Mouse (Mus musculus): Measurements from ENCODE around the gene Max.
A peak's percentile ranks its signal among the peaks of the same experiment; 100 is the strongest.

Gene Max

DNA sequence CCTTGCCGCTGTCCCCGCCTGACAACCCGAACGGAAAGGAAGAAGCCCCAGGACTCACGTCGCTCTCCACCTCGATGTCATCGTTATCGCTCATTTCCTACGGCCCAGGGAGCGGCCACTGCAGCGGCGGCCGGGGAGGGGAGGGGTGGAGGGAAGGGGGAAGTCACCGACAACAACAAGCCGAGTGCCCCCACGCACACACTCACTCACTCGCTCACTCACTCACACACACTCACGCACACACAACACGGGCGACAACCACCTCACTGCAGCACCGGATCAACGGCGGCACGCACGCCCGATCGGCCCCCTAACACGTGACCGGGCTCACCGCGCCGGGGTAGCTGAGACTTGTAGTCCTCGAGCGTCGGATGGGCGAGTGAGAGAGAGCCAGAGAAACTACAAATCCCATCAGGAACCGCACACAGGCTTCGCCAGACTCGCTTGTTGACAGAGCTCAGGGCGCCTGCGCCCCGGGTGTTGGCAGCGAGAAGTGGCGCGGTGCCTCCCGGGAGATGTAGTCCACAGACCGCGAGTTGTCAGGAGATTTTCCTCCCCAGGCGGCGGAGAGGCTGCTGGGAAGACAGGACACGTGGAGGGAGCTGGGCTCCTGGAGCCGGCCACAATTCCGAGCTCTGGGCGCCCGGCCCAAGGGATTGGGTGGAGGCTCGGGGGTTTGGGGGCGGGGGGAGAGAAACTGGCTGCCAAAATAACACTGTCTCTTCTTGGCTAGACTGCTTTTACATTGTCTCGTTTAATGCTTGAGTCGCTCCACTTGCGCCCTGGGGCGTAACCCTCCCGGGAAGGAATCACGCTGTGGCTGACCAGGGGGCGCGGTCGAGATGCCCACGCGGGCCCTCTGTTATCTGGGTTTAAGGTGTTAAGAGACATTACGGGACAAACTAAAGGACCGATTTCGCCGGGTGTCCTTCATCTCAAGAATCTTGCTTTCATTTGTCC, at the start of gene Max:
Gene Max (minus strand): TSS at position 270 of the 960 bp plus-strand sequence.
- DNase-seq (ENCODE audit: low read depth, low spot score): peak; percentile 100

DNA sequence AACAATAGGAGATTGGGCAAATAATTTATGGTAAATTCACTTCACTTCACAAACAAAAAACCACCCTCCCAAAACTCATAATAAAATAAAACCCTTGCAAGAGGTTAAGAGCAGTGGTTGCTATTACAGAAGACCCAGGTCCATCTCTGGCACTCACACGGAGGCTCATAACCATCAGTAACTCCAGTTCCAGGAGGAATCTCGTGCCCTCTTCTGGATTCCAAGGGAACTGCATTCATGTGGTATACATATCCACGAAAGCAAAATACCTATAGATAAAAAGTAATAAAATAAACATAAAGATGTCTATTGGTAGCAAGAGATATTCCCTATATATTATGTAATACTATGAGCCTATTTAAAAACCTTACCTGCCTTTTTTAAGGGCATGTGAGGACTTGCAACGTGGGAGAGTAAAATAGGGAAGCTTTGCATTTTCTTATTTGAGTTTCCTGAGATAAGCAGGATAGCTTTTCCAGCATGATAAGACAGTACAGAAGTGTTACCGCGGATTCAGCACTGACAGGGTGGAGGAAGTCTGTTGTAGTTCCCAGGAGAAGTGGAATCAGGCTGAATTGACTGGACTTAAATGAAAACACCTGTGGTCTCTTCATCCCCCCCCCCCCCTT, 49.2 kb upstream of the Max start:
- DNase-seq (ENCODE audit: low read depth, low spot score): no peak

DNA sequence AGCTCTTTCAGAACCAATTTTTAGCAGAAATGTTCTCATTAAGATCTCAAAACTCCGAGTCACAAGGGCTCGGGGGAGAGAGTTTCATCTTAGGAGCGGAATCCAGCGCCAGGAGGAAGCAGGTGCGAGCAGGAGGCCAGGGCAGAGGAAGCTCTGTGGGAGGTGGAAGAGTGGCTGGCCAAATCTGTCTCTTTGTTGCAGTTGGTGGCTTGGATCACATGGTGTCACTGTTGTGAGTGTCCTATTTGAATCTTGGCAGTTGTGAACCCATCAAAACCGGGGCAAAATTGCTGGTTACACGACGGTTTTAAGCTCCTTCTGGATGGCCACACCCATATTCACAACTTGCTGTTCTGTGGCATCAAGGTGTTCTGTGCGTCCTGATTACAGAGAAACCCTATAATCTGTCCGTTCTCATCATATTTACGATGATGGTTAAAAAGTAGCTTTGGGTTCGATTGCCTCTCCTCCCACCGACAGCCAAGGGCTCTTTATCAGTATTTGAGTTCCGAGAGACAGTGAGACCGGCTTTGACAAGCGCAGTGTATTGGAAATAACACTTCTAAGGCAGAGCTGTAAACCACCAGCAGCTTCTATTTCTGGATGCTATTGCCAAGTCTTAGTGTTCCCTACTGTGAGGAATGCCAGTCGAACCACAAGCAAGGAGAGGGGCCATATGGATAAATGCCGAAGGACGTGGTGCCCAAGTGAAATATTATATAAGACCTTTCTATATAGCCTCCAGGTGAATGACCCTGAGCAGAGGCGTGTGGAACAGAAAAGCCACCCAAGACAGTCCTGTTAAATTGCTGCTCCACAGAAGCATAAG, 47.4 kb upstream of the Max start:
- DNase-seq (ENCODE audit: low read depth, low spot score): peak; percentile 96

DNA sequence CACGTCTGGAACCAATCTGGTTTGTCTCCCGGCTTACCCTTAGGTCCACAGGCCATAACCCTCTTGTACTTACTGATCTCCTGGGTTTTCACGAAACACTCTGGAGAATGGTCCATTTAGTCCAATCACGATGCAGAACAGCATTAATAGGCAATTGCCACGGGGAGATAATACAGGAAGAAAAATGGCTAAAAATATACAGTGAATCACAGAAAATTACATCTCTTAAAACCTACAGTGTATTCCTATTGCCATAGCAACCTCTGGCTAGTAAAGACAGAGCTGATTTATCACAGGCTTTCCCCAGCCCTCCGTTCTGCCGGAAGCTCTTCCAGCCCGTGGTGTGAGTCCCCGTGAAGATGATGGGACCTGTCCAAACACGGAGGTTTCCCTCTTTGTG, 42.9 kb upstream of the Max start:
- DNase-seq (ENCODE audit: low read depth, low spot score): peak; percentile 72

GRCm38 (mm10) chr12:77002551-77003228, 40.7 kb upstream of the Max start:
- DNase-seq (ENCODE audit: low read depth, low spot score): no peak

- no peak for DNase-seq (ENCODE audit: low read depth, low spot score)
Measured at GRCm38 (mm10) chr12:77001312-77001711, 39.3 kb upstream of the Max start.

DNA sequence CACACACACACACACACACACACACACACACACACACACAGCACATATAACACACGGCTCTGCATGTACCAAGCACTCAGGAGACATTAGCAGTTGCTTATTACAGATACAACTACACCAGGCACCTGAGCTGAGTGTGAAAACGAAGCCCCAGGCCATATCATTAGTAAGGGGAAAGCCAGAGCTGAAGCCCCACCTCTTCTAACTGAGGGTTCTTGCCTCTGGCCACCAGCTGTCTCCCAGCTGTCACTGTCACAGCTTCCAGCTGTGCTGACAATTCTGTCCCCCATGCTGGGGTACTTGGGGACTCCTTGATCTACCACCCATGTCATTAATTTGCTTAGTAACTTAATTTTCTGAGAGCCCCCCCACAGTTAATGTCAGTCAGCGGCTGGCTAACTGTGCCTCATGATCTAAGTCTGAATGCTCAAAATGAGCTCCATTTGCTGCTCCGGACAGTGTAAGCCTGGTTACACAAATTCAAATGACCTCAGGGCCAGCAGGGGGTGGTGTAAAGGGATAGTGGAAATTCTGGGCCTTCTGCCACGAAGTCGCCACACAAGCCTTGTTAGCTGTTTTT, 38.8 kb upstream of the Max start:
- peak; percentile 84 for DNase-seq (ENCODE audit: low read depth, low spot score)

GRCm38 (mm10) chr12:77000096-77000704, 38.2 kb upstream of the Max start:
- DNase-seq (ENCODE audit: low read depth, low spot score): peak; percentile 89

DNA sequence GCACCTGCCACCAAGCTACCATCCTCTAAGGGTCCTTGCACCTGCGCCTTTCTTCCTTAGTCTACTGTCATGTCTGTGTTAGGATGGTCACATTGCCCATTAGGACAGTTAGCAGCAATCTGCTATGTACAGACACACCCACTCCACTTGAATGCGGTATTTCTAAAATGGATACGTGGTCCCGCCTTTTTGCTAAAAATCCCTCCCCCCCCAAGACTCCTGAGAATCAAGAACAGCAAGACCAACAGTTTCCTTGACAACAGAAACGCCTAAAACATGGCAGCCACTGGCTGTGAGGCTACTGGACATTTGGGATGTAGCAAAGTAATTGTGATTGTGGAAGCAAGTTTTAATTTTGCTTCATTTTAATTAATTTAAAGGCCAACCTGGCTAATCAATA, 32.8 kb upstream of the Max start:
- DNase-seq (ENCODE audit: low read depth, low spot score): no peak

GRCm38 (mm10) chr12:76992891-76993529, 31.0 kb upstream of the Max start:
- DNase-seq (ENCODE audit: low read depth, low spot score): peak; percentile 94

- no peak for DNase-seq (ENCODE audit: low read depth, low spot score)
Measured at GRCm38 (mm10) chr12:76982818-76983471, 20.9 kb upstream of the Max start.

DNA sequence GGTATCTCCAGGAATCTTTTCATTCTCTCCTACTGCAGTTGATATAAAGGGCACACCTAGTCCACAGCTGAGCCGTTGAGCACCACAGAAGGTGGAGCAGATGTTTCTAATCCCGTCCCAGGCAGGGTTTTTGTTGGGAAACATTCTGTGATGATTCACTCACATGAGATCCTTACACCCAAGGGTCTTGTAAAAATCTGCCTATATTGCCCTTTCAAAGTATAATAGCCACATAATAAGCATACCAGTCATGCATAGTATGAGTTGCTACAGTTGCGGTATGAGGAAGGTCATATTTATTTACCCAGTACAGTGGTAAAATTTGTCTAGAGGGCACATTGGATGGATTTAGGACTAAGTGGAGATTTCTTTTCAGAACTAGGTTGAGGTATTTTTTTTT, 17.5 kb upstream of the Max start:
- no peak for DNase-seq (ENCODE audit: low read depth, low spot score)

DNA sequence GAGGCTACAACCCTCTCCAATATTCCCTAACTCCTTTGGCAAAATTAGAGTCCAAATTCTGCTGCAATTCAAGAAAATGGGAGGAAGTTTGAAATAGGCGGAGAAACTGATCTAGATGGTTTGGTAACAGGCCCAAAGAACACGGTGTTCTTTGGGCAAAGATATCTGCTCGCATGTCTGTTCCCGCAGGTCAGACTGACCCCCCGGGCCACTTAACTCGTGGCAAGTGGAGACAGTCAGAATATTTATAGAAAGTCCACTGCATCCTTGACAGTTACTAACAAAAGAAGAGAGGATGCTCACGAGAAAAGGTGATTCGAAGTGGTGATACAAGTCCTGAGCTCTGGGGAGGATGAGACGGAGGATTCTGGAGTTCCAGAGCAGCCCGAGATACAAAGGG, 10.7 kb upstream of the Max start:
- no peak for DNase-seq (ENCODE audit: low read depth, low spot score)

GRCm38 (mm10) chr12:76972241-76972640, 10.2 kb upstream of the Max start:
- no peak for DNase-seq (ENCODE audit: low read depth, low spot score)

DNA sequence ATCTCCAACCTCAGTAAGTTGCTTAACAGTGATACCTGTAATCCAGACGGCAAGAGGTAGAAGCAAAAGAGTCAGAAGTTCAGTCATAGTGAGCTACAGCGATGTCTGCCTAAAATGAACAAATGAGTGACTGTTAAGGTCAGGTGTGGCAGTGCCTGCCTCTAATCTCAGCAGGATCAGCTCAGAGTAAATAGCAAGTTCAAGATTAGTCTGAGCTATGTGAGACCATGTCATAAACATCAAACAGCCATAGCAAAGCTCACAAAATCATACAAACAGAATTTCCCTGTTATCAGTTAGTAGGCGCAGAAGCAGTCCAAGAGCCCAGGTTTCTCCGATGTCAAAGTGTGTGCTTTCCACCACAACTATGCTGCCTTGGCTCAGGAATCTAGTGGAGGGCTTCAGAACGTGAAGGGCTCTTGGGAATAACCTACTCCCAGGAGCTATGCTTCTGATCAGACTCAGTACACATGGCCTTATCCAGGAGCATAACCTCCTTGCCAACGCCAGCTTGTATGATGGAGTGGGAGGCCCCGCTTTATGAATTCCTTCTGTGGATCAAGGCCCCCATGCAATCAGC, 9.7 kb upstream of the Max start:
- DNase-seq (ENCODE audit: low read depth, low spot score): no peak

DNA sequence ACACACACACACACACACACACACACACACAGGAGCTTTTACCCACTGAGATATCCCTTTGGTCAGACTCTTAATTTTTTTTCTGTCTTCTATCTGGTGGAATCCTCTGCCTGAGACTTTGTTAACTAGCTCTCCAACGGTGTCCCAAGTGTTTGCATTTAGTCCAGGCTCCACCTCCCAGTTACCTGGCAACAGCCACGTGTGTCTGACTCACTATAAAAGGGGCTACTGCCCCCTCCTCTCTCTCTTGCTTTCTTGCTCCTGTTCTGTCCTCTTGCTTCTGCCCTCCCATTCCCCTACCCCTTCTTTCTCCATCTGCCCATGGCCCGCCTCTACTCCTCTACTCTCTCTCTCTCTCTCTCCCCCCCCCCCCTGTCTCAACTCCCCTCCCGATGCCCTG, 3.9 kb upstream of the Max start:
- DNase-seq (ENCODE audit: low read depth, low spot score): no peak

DNA sequence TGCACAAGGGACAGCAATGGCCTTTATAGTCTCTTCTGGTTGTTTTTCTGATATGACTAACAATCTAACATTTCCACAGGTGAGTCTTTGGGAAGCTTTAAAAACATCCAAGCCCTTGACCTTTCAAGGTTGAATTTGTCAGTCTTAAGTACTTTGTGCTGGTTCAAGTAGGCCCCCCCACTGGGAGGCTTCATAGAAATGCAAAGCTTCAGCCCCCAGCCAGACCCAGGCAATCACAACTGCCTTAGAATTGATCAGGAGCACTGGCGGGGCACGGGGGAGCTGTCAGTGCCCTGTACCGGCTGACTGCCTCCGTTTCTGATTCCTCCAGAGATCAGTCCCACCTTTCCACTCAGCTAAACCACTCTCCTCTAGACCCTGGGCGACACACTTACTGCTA, 3.1 kb upstream of the Max start:
- DNase-seq (ENCODE audit: low read depth, low spot score): no peak

DNA sequence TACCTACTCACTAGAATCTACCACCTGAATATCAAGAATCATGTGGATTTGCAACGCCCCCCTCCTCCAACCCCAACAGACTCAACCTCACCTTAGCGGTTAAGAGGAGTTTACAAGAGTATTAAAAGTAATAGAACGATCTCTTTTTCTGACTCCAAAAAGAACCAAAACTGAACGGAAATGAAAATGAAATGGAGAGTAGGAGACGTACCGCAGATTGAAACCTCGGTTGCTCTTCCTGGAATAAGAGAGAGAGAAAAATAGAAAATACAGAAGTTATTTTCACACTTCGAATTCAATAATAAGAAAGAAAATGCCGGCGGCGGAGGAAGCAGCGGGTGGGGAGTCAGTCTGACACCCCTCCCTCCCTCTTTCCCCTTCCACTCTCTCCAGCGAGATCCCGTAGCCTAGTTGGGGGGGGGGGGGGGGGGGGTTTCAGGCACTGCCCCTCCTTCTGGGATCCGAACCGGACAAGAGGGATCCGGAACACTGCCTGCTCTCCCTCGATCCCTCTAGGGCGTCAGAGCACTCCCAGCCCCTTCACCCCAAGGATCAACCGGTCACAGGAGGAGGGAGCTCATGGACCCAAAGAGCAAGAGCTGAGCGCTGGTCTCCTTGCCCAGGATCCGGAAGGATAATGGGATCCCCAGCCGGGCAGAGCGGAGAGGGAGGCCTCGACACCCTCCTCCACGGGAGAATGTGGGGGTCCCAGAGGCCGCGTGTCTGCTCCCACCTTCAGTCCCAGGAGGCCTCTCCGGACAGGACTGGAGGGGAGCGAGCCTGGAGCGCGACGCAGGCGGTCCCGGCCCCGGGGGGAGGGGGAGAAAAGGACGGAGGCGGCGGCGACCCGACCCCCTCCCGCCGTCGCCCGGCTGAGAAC, 709 bp downstream of the Max start:
- no peak for DNase-seq (ENCODE audit: low read depth, low spot score)

All from brain, adult 2 months (tissue).